Mouse (Mus musculus) kidney, postnatal 0 days (tissue): ENCODE measurements around the gene Phgdh. TPM values are rescaled to one million over a fixed set of nuclear protein-coding genes. Genes with fewer than 3 reads are reported as not detected.
A peak's percentile ranks its signal among the peaks of the same experiment; 100 is the strongest.

Experiments
- ATAC-seq: fragments of 200-750 bp; cut with Nextera tagmentation; replicated peaks from 2 replicates; pipeline ENCODE4 v1.8.0; 2017; ENCODE audit warnings: low read depth, moderate number of reproducible peaks, moderate TSS enrichment, moderate library complexity; ENCODE audit not compliant: low FRiP score
- DNase-seq: peaks from one replicate; pipeline ENCODE4 v3.0.0-alpha.2; 2016; ENCODE audit warnings: low spot score
- H3K27ac ChIP-seq: fragments of 300-500 bp; sonication (generic); 2 replicates; pipeline ENCODE4 v1.5.1; 2014; ENCODE audit warnings: mild to moderate bottlenecking
- H3K27me3 ChIP-seq: fragments of 300-500 bp; sonication (generic); 2 replicates; pipeline ENCODE4 v1.6.1; 2014; ENCODE audit warnings: low read length, mixed read lengths; ENCODE audit not compliant: insufficient read depth
- H3K36me3 ChIP-seq: fragments of 300-500 bp; sonication (generic); 2 replicates; pipeline ENCODE4 v1.6.1; 2014; ENCODE audit warnings: low read length, mixed read lengths; ENCODE audit not compliant: insufficient read depth
- H3K4me1 ChIP-seq: fragments of 300-500 bp; sonication (generic); replicated peaks from 2 replicates; pipeline ENCODE4 v1.6.1; 2014; ENCODE audit warnings: antibody characterized with exemption, low read length, mixed read lengths; ENCODE audit not compliant: insufficient read depth
- H3K4me2 ChIP-seq: fragments of 300-500 bp; sonication (generic); 2 replicates; pipeline ENCODE4 v1.6.1; 2014; ENCODE audit warnings: mild to moderate bottlenecking, low read length, moderate library complexity, mixed read lengths
- H3K4me3 ChIP-seq: fragments of 300-500 bp; sonication (generic); replicated peaks from 2 replicates; pipeline ENCODE4 v1.5.1; 2014; ENCODE audit warnings: low read depth, low read length
- H3K9ac ChIP-seq: fragments of 300-500 bp; sonication (generic); 2 replicates; pipeline ENCODE4 v1.6.1; 2014; ENCODE audit warnings: low read depth, low read length
- H3K9me3 ChIP-seq: fragments of 300-500 bp; sonication (generic); replicated peaks from 2 replicates; pipeline ENCODE4 v1.6.1; 2016; ENCODE audit warnings: low read length, inconsistent platforms, mixed read lengths
- CTCF ChIP-seq: IDR thresholded peaks from 2 replicates; pipeline ENCODE4 v1.5.1; 2016; ENCODE audit warnings: antibody characterized with exemption, low read depth, mild to moderate bottlenecking, moderate library complexity
- WGBS: fragments of 180-500 bp; shearing (Covaris S2); extraction: QIAGEN DNeasy Blood & Tissue Kit; methylation state at CpG from one replicate; pipeline ENCODE4 v1.1.7; 2014; 5-methylcytosine and 5-hydroxymethylcytosine counted together
- polyA plus RNA-seq: library from polyadenylated mRNA; unstranded; fragments of >200 nt; fragmentation: Nextera tagmentation; extraction: Ambion mirVana; gene quantifications from 2 replicates; pipeline ENCODE4 v1.2.1, GENCODE M21; 2015

The Phgdh gene
- polyA plus RNA-seq, 1 experiment from 2014 or later = 312 TPM

- peak; percentile 3; the same call in 1 of the 2 replicates for ATAC-seq
- peak overlapping the region; percentile 84 for H3K27ac ChIP-seq
- H3K9ac ChIP-seq = peak overlapping the region; percentile 77
- WGBS = 4% methylated on average over 17 of the region's 17 CpGs
- peak; percentile 66 for DNase-seq
- H3K4me1 ChIP-seq = peaks cover 15% of the 10 kb centered on the region
- no peaks in the 10 kb centered on the region for H3K9me3 ChIP-seq
- no peaks in the 10 kb centered on the region for H3K36me3 ChIP-seq
- TF ChIP-seq CTCF = peak; percentile 69
- no peaks in the 10 kb centered on the region for H3K27me3 ChIP-seq
- H3K4me2 ChIP-seq = peak overlapping the region; percentile 97
- H3K4me3 ChIP-seq = peak overlapping the region; percentile 78
Measured at GRCm38 (mm10) chr3:98381677-98382245, 42.0 kb upstream of the Phgdh start.

- Histone ChIP-seq H3K9ac (no peak overlapping the region), H3K27me3 (no peaks in the 10 kb centered on the region), H3K4me2 (no peak overlapping the region), H3K4me3 (no peak overlapping the region), H3K9me3 (no peaks in the 10 kb centered on the region), H3K36me3 (no peaks in the 10 kb centered on the region), H3K4me1 (0 out of 2 replicates have a peak, but pooled peaks cover 10% of the 10 kb centered on the region), H3K27ac (no peak overlapping the region)
- 7% methylated on average over 7 of the region's 7 CpGs for WGBS
- no peak for TF ChIP-seq CTCF
- peak; percentile 84 for DNase-seq
- ATAC-seq = peak; percentile 77
Measured at GRCm38 (mm10) chr3:98379236-98379635, 39.4 kb upstream of the Phgdh start.

GRCm38 (mm10) chr3:98378267-98378666 is 38.5 kb upstream of the Phgdh start:
- Histone ChIP-seq H3K4me3 (no peak overlapping the region), H3K27ac (no peak overlapping the region), H3K4me2 (no peak overlapping the region), H3K4me1 (0 out of 2 replicates have a peak, but pooled peaks cover 6% of the 10 kb centered on the region), H3K9ac (no peak overlapping the region), H3K9me3 (no peaks in the 10 kb centered on the region), H3K36me3 (no peaks in the 10 kb centered on the region), H3K27me3 (no peaks in the 10 kb centered on the region)
- ATAC-seq = no peak
- no peak for DNase-seq
- WGBS = 86% methylated on average over 4 of the region's 4 CpGs
- TF ChIP-seq CTCF = no peak

GRCm38 (mm10) chr3:98374980-98375379 is 35.2 kb upstream of the Phgdh start:
- no peaks in the 10 kb centered on the region for H3K36me3 ChIP-seq

GRCm38 (mm10) chr3:98374062-98374719 is 34.4 kb upstream of the Phgdh start:
- 62% methylated on average over 3 of the region's 3 CpGs for WGBS
- Histone ChIP-seq H3K27ac (no peak overlapping the region), H3K9me3 (no peaks in the 10 kb centered on the region), H3K27me3 (no peaks in the 10 kb centered on the region), H3K4me2 (no peak overlapping the region), H3K4me3 (no peak overlapping the region), H3K4me1 (0 out of 2 replicates have a peak, but pooled peaks cover 3% of the 10 kb centered on the region), H3K36me3 (no peaks in the 10 kb centered on the region), H3K9ac (no peak overlapping the region)
- TF ChIP-seq CTCF = no peak
- no peak for DNase-seq
- ATAC-seq = no peak

More at GRCm38 (mm10) chr3:98374980-98375379, 35.2 kb upstream of the Phgdh start:
- H3K27me3 ChIP-seq = no peaks in the 10 kb centered on the region
- no peak overlapping the region for H3K4me3 ChIP-seq
- DNase-seq (no peak), ATAC-seq (no peak)
- H3K27ac ChIP-seq = no peak overlapping the region
- 0 out of 2 replicates have a peak, but pooled peaks cover 3% of the 10 kb centered on the region for H3K4me1 ChIP-seq
- H3K4me2 ChIP-seq = no peak overlapping the region
- WGBS = 81% methylated on average over 5 of the region's 5 CpGs
- no peaks in the 10 kb centered on the region for H3K9me3 ChIP-seq
- no peak for TF ChIP-seq CTCF
- H3K9ac ChIP-seq = no peak overlapping the region

GRCm38 (mm10) chr3:98368776-98369175 is 29.0 kb upstream of the Phgdh start:
- no peak for DNase-seq
- WGBS = 81% methylated on average over 2 of the region's 2 CpGs
- no peaks in the 10 kb centered on the region for H3K4me1 ChIP-seq
- no peak overlapping the region for H3K9ac ChIP-seq
- no peaks in the 10 kb centered on the region for H3K36me3 ChIP-seq
- ATAC-seq = no peak; the same call in 1 of the 2 replicates
- H3K4me3 ChIP-seq = no peak overlapping the region
- H3K4me2 ChIP-seq = no peak overlapping the region
- no peak for TF ChIP-seq CTCF
- peak overlapping the region; percentile 57; the same call in 1 of the 2 replicates for H3K27ac ChIP-seq
- no peaks in the 10 kb centered on the region for H3K9me3 ChIP-seq
- H3K27me3 ChIP-seq = no peaks in the 10 kb centered on the region
